Mouse (Mus musculus) skeletal muscle tissue, postnatal 0 days (tissue): ENCODE data around the gene Chst10. TPM values are rescaled to one million over a fixed set of nuclear protein-coding genes. Genes with fewer than 3 reads are reported as not detected.

Experiments
- polyA plus RNA-seq: library from polyadenylated mRNA; unstranded; fragments of >200 nt; fragmentation: Nextera tagmentation; extraction: Ambion mirVana; gene quantifications from 2 replicates; pipeline ENCODE4 v1.2.1, GENCODE M21; 2015

The Chst10 gene
- 1.0 and 1.3 TPM in 2 replicates for polyA plus RNA-seq

DNA sequence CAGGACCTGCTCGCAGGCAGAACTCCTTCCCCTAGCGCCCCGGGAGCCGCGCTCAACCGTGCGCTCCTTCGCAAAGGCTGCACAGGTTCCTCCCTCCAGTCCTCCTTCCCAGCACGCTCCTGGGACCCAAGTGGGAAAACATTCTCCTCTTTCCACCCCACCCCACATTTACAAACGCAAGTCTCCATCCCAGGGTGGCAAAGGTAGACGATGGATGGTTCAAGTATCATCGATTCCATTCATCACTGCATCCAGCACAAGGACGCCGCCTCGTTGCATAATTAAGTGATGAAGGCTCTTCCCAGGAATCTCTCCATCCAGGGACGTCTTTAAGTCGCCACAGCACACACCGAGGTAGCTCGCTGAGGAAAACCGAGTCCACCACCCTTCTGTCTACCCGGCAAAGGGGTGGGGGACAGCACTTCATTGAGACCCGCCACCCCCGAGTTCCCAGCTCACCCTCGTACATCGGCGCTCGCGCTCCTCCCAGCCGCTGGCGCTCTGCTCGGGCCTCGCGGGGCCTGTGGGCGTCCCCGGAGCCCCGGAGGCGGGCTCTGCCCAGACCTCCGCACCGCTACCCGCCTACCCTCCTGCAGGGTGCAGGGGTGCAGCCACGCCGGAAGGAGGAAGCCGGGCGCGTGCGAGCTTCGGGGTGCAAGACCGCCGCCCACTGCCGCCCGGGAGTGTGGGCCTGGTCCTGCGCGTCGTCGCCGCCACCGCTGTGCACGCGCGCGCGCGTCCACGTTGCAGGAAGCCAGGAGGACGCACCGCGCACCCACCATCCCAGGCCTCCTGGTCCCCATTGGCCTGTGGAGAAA, at the start of gene Chst10:
Chst10 (minus strand) TSS at position 731 of the 818 bp plus-strand sequence.

DNA sequence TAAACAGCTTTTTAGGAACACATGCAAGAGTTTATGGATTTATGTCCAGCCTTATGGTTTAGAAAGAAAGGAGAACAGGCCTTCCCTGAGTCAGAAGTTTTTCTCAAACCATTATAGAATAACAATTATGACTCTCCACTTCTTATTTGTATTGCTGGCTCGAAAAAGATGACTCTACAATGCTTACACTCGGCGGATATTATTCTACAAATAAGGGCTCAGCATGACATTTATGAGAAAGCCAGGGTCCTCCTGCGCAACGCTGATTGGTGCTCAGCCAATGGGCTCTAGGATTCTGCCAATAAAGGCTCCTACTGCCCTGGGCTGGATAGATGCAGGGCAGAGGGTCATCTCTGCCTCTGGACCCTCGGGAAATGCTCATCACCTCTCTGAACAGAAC, 40.9 kb upstream of the Chst10 start, which contains the start of gene Nms:
Nms (plus strand) TSS at position 301 of the 400 bp plus-strand sequence.

DNA sequence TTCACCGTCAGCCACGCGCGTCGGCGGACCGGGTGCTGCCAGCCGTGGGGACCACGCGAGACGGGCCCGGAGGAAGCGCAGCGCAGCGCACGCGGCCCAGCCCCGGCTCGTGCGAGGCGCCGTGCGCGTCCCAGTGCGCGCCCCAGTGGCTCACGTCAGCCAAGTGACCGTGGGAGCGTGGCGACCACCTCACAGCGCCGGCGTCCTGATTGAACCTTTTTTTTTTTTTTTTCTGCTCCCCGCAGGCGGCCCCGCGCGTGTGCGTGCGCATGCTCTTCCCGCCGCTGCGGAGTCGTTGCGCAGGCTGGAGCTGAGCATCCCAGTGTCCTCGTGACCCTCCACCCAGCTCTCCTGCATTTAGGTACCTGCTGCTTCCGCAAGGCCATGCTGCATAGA, 61.5 kb downstream of the Chst10 start, which contains the start of gene Lonrf2:
Lonrf2 (minus strand) TSS at position 235 of the 396 bp plus-strand sequence.

Other genes starting within 250 kb of the Chst10 start
- 2.5 and 2.8 TPM in 2 replicates for gene Aff3, start 233.2 kb downstream of the Chst10 start, polyA plus RNA-seq
- gene Lonrf2, start 61.5 kb downstream of the Chst10 start, polyA plus RNA-seq = 0.43 and 0.65 TPM in 2 replicates
- not detected in 2 replicates for gene Nms, start 41.0 kb upstream of the Chst10 start, polyA plus RNA-seq
- 209 and 211 TPM in 2 replicates for gene Pdcl3, start 87.4 kb upstream of the Chst10 start, polyA plus RNA-seq